Mouse (Mus musculus): ENCODE results near the gene Slk. TPM values are rescaled to one million over a fixed set of nuclear protein-coding genes. Genes with fewer than 3 reads are reported as not detected.

Slk gene
- total and polyA plus RNA-seq, 3 experiments = 20.0 to 128 (median 112) TPM

DNA sequence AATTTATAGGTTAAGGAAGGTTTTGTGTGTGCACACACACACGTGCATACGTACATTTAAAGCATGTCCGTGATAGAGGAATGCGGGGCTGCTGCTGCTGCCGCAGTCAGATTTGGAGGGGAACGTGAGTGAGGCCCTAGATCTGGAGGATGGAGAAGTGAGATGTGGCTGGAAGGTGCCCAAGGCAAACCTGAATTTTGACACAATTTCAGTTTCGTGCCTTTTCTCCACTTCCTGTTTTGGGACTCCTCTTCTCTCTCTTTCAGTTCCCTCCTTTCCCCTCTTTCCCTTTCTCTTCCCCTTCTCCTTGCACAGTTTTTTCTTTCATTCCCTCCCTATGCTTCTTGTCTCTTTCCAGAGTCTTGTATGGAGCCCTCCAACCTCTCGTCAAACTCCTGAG lies 42.0 kb downstream of the Slk start:
- Histone ChIP-seq H3K4me1 (ENCODE audit: insufficient read depth, low read depth, low read length) (no peaks in the 10 kb centered on the region), H3K27me3 (ENCODE audit: insufficient read depth, low read length) (no peaks in the 10 kb centered on the region; the same call in 1 of the 2 replicates), H3K36me3 (replicated peaks) (peaks cover 89% of the 10 kb centered on the region), H3K4me3 (ENCODE audit: low read depth, low read length) (no peak overlapping the region), H3K9me3 (replicated peaks) (no peaks in the 10 kb centered on the region)
- no peak for TF ChIP-seq TAL1 (conservative IDR thresholded peaks at IDR 0.05; ENCODE audit: low read depth, low read length)
- TF ChIP-seq GATA2 (IDR thresholded peaks at IDR 0.05; ENCODE audit: borderline replicate concordance, low read depth, low read length) = no peak
- no peak for TF ChIP-seq GATA1 (IDR thresholded peaks at IDR 0.05; ENCODE audit: borderline replicate concordance, low read length)
- ATAC-seq (ENCODE audit: extremely low read depth, insufficient number of reproducible peaks, low FRiP score, poor library complexity, severe bottlenecking) = no peak
- DNase-seq (ENCODE audit: low spot score) = no peak

DNA sequence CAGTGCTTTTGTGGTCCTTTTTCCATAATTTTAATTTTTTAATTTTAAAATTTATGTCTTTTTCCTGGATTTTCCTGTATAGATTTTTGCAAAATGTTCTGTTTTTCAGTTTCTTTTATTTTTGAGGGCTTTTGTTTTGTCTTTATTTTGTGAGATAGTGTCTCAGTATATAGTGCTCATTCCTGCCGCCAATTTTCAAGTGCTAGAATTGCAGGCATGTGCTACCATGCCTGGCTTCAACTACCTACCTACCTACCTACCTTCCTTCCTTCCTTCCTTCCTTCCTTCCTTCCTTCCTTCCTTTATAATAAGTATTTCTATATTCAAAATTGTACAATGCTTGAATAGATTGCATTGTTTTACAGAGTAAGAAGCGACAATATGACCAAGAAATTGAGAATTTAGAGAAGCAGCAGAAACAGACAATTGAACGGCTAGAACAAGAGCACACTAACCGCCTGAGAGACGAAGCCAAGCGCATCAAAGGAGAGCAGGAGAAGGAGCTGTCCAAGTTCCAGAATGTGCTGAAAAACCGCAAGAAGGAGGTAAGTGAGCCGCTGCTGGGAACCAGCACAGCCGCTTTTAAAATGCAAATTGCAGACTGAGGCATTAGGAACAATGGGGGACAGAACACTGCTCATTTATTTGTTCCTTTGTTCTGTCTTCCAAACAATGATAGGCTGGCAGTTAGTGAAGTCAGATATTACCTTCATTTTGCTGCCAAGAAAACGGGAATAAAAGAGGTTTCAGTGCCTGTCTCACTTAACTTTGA lies 45.6 kb downstream of the Slk start:
- no peaks in the 10 kb centered on the region; the same call in 1 of the 2 replicates for H3K27me3 ChIP-seq (ENCODE audit: insufficient read depth, low read length)
- ATAC-seq (ENCODE audit: extremely low read depth, insufficient number of reproducible peaks, low FRiP score, poor library complexity, severe bottlenecking) = no peak
- H3K9me3 ChIP-seq (replicated peaks) = no peaks in the 10 kb centered on the region
- H3K36me3 ChIP-seq (replicated peaks) = peaks cover 81% of the 10 kb centered on the region
- no peak for DNase-seq (ENCODE audit: low spot score)
- no peaks in the 10 kb centered on the region for H3K4me1 ChIP-seq (ENCODE audit: insufficient read depth, low read depth, low read length)
- TF ChIP-seq GATA2 (IDR thresholded peaks at IDR 0.05; ENCODE audit: borderline replicate concordance, low read depth, low read length) = no peak
- no peak for TF ChIP-seq GATA1 (IDR thresholded peaks at IDR 0.05; ENCODE audit: borderline replicate concordance, low read length)
- TF ChIP-seq POLR2AphosphoS5 (IDR thresholded peaks at IDR 0.05; ENCODE audit: insufficient replicate concordance, low read depth, low read length) = no peak
- TF ChIP-seq CTCF (IDR thresholded peaks at IDR 0.05; ENCODE audit: low read depth, low read length) = no peak
- no peak for TF ChIP-seq TAL1 (conservative IDR thresholded peaks at IDR 0.05; ENCODE audit: low read depth, low read length)
- no peak overlapping the region for H3K4me3 ChIP-seq (ENCODE audit: low read depth, low read length)

DNA sequence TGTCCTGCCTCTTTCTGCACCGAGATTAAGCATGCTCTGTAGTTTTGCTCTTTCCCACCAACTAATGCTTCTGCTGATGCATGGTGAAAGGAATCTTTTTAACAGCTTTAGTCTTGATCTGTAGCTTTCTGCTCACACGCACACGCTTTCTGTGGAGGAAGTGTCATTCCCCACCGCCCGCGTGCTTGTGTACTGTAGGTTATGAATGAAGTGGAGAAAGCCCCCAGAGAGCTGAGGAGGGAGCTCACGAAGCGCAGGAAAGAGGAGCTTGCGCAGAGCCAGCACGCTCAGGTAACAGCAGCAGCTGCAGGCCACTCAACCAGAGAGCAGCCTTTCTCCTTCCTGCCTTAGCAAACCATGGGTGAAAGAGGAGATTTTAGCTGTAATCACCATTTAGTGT lies 48.0 kb downstream of the Slk start:
- no peaks in the 10 kb centered on the region for H3K9me3 ChIP-seq (replicated peaks)
- H3K36me3 ChIP-seq (replicated peaks) = peaks cover 72% of the 10 kb centered on the region
- DNase-seq (ENCODE audit: low spot score) (no peak), ATAC-seq (ENCODE audit: extremely low read depth, insufficient number of reproducible peaks, low FRiP score, poor library complexity, severe bottlenecking) (no peak)
- no peak overlapping the region for H3K4me3 ChIP-seq (ENCODE audit: low read depth, low read length)
- TF ChIP-seq GATA1 (IDR thresholded peaks at IDR 0.05; ENCODE audit: borderline replicate concordance, low read length) = no peak
- no peak for TF ChIP-seq CTCF (IDR thresholded peaks at IDR 0.05; ENCODE audit: low read depth, low read length)
- TF ChIP-seq TAL1 (conservative IDR thresholded peaks at IDR 0.05; ENCODE audit: low read depth, low read length) = no peak
- no peak for TF ChIP-seq GATA2 (IDR thresholded peaks at IDR 0.05; ENCODE audit: borderline replicate concordance, low read depth, low read length)
- no peak for TF ChIP-seq POLR2AphosphoS5 (IDR thresholded peaks at IDR 0.05; ENCODE audit: insufficient replicate concordance, low read depth, low read length)
- no peaks in the 10 kb centered on the region for H3K27me3 ChIP-seq (ENCODE audit: insufficient read depth, low read length)
- H3K4me1 ChIP-seq (ENCODE audit: insufficient read depth, low read depth, low read length) = no peaks in the 10 kb centered on the region

- no peak for TF ChIP-seq CTCF (IDR thresholded peaks at IDR 0.05; ENCODE audit: low read depth, low read length)
- TF ChIP-seq GATA1 (IDR thresholded peaks at IDR 0.05; ENCODE audit: borderline replicate concordance, low read length) = no peak
- TF ChIP-seq TAL1 (conservative IDR thresholded peaks at IDR 0.05; ENCODE audit: low read depth, low read length) = no peak
- no peak for TF ChIP-seq POLR2AphosphoS5 (IDR thresholded peaks at IDR 0.05; ENCODE audit: insufficient replicate concordance, low read depth, low read length)
- TF ChIP-seq GATA2 (IDR thresholded peaks at IDR 0.05; ENCODE audit: borderline replicate concordance, low read depth, low read length) = no peak
- DNase-seq (ENCODE audit: low spot score) (no peak), ATAC-seq (ENCODE audit: extremely low read depth, insufficient number of reproducible peaks, low FRiP score, poor library complexity, severe bottlenecking) (no peak)
- Histone ChIP-seq H3K4me3 (ENCODE audit: low read depth, low read length) (no peak overlapping the region), H3K36me3 (replicated peaks) (peaks cover 69% of the 10 kb centered on the region), H3K9me3 (replicated peaks) (no peaks in the 10 kb centered on the region), H3K27me3 (ENCODE audit: insufficient read depth, low read length) (no peaks in the 10 kb centered on the region), H3K4me1 (ENCODE audit: insufficient read depth, low read depth, low read length) (no peaks in the 10 kb centered on the region)
These were observed 49.6 kb downstream of the Slk start for GRCm38 (mm10) chr19:47629068-47629467.

DNA sequence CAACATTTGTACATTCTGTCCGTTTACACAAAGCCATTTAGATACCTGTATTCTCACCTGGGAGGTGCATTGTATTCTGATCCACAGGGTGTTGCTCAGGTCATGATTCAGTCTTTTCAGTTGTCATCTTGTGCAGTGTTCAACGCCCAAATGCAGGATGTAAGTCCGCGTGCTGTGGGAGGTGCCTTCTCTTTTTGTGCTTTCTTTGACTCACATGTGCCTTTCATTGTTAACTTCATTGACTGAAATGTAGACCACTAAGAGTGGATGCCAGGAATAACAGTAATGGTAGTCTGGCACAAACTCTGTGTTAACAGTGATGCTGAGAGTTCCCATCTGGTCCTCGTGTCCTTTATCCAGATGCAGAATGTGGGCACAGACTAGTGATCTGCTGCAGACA lies 50.9 kb downstream of the Slk start:
- H3K4me3 ChIP-seq (ENCODE audit: low read depth, low read length) = no peak overlapping the region
- H3K27me3 ChIP-seq (ENCODE audit: insufficient read depth, low read length) = no peaks in the 10 kb centered on the region
- TF ChIP-seq GATA1 (IDR thresholded peaks at IDR 0.05; ENCODE audit: borderline replicate concordance, low read length) (no peak), POLR2AphosphoS5 (IDR thresholded peaks at IDR 0.05; ENCODE audit: insufficient replicate concordance, low read depth, low read length) (no peak)
- ATAC-seq (ENCODE audit: extremely low read depth, insufficient number of reproducible peaks, low FRiP score, poor library complexity, severe bottlenecking) (no peak), DNase-seq (ENCODE audit: low spot score) (no peak)
- no peaks in the 10 kb centered on the region for H3K9me3 ChIP-seq (replicated peaks)
- H3K4me1 ChIP-seq (ENCODE audit: insufficient read depth, low read depth, low read length) = no peaks in the 10 kb centered on the region
- peaks cover 62% of the 10 kb centered on the region for H3K36me3 ChIP-seq (replicated peaks)

GRCm38 (mm10) chr19:47631799-47632198 lies 52.3 kb downstream of the Slk start:
- H3K4me3 ChIP-seq (ENCODE audit: low read depth, low read length) = no peak overlapping the region
- TF ChIP-seq GATA2 (IDR thresholded peaks at IDR 0.05; ENCODE audit: borderline replicate concordance, low read depth, low read length) = no peak
- TF ChIP-seq GATA1 (IDR thresholded peaks at IDR 0.05; ENCODE audit: borderline replicate concordance, low read length) = no peak
- no peak for TF ChIP-seq TAL1 (conservative IDR thresholded peaks at IDR 0.05; ENCODE audit: low read depth, low read length)
- no peak for TF ChIP-seq POLR2AphosphoS5 (IDR thresholded peaks at IDR 0.05; ENCODE audit: insufficient replicate concordance, low read depth, low read length)
- TF ChIP-seq CTCF (IDR thresholded peaks at IDR 0.05; ENCODE audit: low read depth, low read length) = no peak

More at GRCm38 (mm10) chr19:47631799-47632198, 52.3 kb downstream of the Slk start:
- DNase-seq (ENCODE audit: low spot score) (no peak), ATAC-seq (ENCODE audit: extremely low read depth, insufficient number of reproducible peaks, low FRiP score, poor library complexity, severe bottlenecking) (no peak)
- H3K4me1 ChIP-seq (ENCODE audit: insufficient read depth, low read depth, low read length) = no peaks in the 10 kb centered on the region
- peaks cover 66% of the 10 kb centered on the region for H3K36me3 ChIP-seq (replicated peaks)
- H3K27me3 ChIP-seq (ENCODE audit: insufficient read depth, low read length) = no peaks in the 10 kb centered on the region
- no peaks in the 10 kb centered on the region for H3K9me3 ChIP-seq (replicated peaks)

Data from G1E (cell line).